Comparison of ENCODE assay signal across 8 mouse cellular contexts in the genomic region with DNA sequence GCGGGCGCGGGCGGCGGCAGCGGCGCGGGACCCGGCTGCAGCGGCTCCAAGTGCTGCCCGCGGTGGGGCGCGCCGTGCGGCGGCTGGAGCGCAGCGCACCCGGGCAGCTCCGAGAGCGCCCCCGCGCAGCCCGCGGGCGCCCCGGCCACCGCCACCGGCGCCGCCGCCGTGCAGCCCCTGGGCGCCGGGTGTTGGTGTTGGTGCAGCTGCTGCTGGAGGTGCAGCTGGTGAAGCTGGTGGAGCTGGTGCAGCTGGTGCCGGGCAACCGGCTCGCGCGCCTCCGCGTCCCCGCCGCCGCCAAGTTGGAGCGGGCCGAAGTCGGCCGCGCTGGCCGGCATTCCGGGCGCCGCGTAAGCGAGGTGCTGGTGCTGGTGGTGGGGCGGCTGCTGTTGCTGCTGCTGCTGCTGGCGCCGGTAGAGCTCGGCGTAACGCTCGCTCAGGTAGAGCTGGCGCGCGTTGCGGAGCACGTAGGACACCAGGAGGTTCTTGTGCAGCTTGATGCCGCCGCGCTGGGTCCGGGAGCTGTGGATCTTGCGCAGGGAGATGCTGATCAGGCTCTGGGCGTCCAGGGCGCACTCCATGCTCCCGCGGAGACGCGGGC. TPM values are rescaled to one million over a fixed set of nuclear protein-coding genes. Genes with fewer than 3 reads are reported as not detected.
A peak's percentile ranks its signal among the peaks of the same experiment; 100 is the strongest.
DNase-seq lines count a peak whose midpoint lies in the region; ATAC-seq lines count a peak whose summit lies in the region.

No protein-coding gene starts in this region.

- no peaks in the 10 kb centered on the region for H3K36me3 ChIP-seq in embryonic facial prominence, embryonic 15.5 days
- no peaks in the 10 kb centered on the region for H3K36me3 ChIP-seq in kidney, embryonic 14.5 days (ENCODE audit: control insufficient read depth, insufficient read depth, low read length)
- no peaks in the 10 kb centered on the region for H3K36me3 ChIP-seq in stomach, embryonic 14.5 days (ENCODE audit: control insufficient read depth, insufficient read depth, low read length)

- H3K9me3 ChIP-seq in embryonic facial prominence, embryonic 15.5 days (replicated peaks), result no peaks in the 10 kb centered on the region
- no peaks in the 10 kb centered on the region for H3K9me3 ChIP-seq in kidney, embryonic 14.5 days (ENCODE audit: control insufficient read depth, low read length)
- H3K9me3 ChIP-seq in stomach, embryonic 14.5 days (ENCODE audit: control insufficient read depth, low read depth, low read length), result no peaks in the 10 kb centered on the region

- peak overlapping the region; percentile 98 for H3K27ac ChIP-seq in embryonic facial prominence, embryonic 15.5 days (replicated peaks)
- H3K27ac ChIP-seq in kidney, embryonic 14.5 days (ENCODE audit: low read depth, low read length), result peak overlapping the region; percentile 97
- H3K27ac ChIP-seq in stomach, embryonic 14.5 days (ENCODE audit: low read length), result peak overlapping the region; percentile 97

- no peaks in the 10 kb centered on the region for H3K27me3 ChIP-seq in embryonic facial prominence, embryonic 15.5 days
- H3K27me3 ChIP-seq in kidney, embryonic 14.5 days (ENCODE audit: control insufficient read depth, insufficient read depth, low read length), result no peaks in the 10 kb centered on the region
- H3K27me3 ChIP-seq in stomach, embryonic 14.5 days (ENCODE audit: control insufficient read depth, insufficient read depth, low read length), result no peaks in the 10 kb centered on the region

- H3K4me2 ChIP-seq in embryonic facial prominence, embryonic 15.5 days (replicated peaks), result peak overlapping the region; percentile 97
- peak overlapping the region; percentile 99 for H3K4me2 ChIP-seq in kidney, embryonic 14.5 days (replicated peaks; ENCODE audit: low read depth, low read length)
- H3K4me2 ChIP-seq in stomach, embryonic 14.5 days (replicated peaks; ENCODE audit: low read depth, low read length), result peak overlapping the region; percentile 98

- peaks cover 39% of the 10 kb centered on the region for H3K4me1 ChIP-seq in embryonic facial prominence, embryonic 15.5 days
- H3K4me1 ChIP-seq in kidney, embryonic 14.5 days (ENCODE audit: control insufficient read depth, insufficient read depth, low read length), result 0 out of 2 replicates have a peak, but pooled peaks cover 16% of the 10 kb centered on the region
- peaks cover 17% of the 10 kb centered on the region for H3K4me1 ChIP-seq in stomach, embryonic 14.5 days (ENCODE audit: control insufficient read depth, insufficient read depth, low read length)

- peak overlapping the region; percentile 85 for H3K9ac ChIP-seq in embryonic facial prominence, embryonic 15.5 days
- peak overlapping the region; percentile 96 for H3K9ac ChIP-seq in kidney, embryonic 14.5 days (ENCODE audit: low read depth, low read length)
- H3K9ac ChIP-seq in stomach, embryonic 14.5 days (replicated peaks; ENCODE audit: low read depth, low read length), result peak overlapping the region; percentile 99

- peak overlapping the region; percentile 69 for H3K4me3 ChIP-seq in embryonic facial prominence, embryonic 15.5 days (replicated peaks)
- H3K4me3 ChIP-seq in kidney, embryonic 14.5 days (ENCODE audit: low read length), result peak overlapping the region; percentile 97
- H3K4me3 ChIP-seq in stomach, embryonic 14.5 days (ENCODE audit: low read depth, low read length), result peak overlapping the region; percentile 98

- peak; percentile 34 for DNase-seq in kidney, adult 11 months
- no peak for DNase-seq in kidney, postnatal 14 days
- DNase-seq in NIH3T3 (ENCODE audit: low read depth) (peak; percentile 69), adipocyte (ENCODE audit: low spot score) (no peak)
- DNase-seq in lung, postnatal 10 days, result peak; percentile 61

- ATAC-seq in embryonic facial prominence, embryonic 15.5 days (ENCODE audit: insufficient number of reproducible peaks, low FRiP score, low TSS enrichment, low read depth), result peak; percentile 22; the same call in 1 of the 2 replicates
- peak; percentile 30 for ATAC-seq in kidney, embryonic 14.5 days (ENCODE audit: low FRiP score, low TSS enrichment)
- peak; percentile 1; the same call in 1 of the 2 replicates for ATAC-seq in stomach, embryonic 14.5 days (ENCODE audit: insufficient number of reproducible peaks, insufficient read depth, low FRiP score, low read depth)

- WGBS in embryonic facial prominence, embryonic 15.5 days, result under 1% methylated on average over 72 of the region's 80 CpGs
- WGBS in kidney, embryonic 14.5 days, result under 1% methylated on average over 46 of the region's 80 CpGs
- under 1% methylated on average over 59 of the region's 80 CpGs for WGBS in stomach, embryonic 14.5 days

RNA-seq across cellular contexts. Expression of a gene that starts 0.5 kb away (rescaled TPM):
- 2.2 and 3.0 TPM in 2 replicates for polyA plus RNA-seq in embryonic facial prominence, embryonic 15.5 days (2015; fragmentation: Nextera tagmentation; extraction: Ambion mirVana)
- polyA plus RNA-seq in kidney, embryonic 14.5 days (2014; fragmentation: Nextera tagmentation; extraction: Ambion mirVana), result 5.5 and 7.2 TPM in 2 replicates
- 2.8 and 3.1 TPM in 2 replicates for polyA plus RNA-seq in stomach, embryonic 14.5 days (2014; fragmentation: Nextera tagmentation; extraction: Ambion mirVana)

RNA-seq across cellular contexts. Expression of a gene that starts 57.7 kb away (rescaled TPM):
- 146 and 154 TPM in 2 replicates for polyA plus RNA-seq in embryonic facial prominence, embryonic 15.5 days (2015; fragmentation: Nextera tagmentation; extraction: Ambion mirVana)
- 92.3 and 96.0 TPM in 2 replicates for polyA plus RNA-seq in kidney, embryonic 14.5 days (2014; fragmentation: Nextera tagmentation; extraction: Ambion mirVana)
- 82.6 and 85.4 TPM in 2 replicates for polyA plus RNA-seq in stomach, embryonic 14.5 days (2014; fragmentation: Nextera tagmentation; extraction: Ambion mirVana)

RNA-seq across cellular contexts. Expression of a gene that starts 57.9 kb away (rescaled TPM):
- 29.4 and 32.1 TPM in 2 replicates for polyA plus RNA-seq in embryonic facial prominence, embryonic 15.5 days (2015; fragmentation: Nextera tagmentation; extraction: Ambion mirVana)
- polyA plus RNA-seq in kidney, embryonic 14.5 days (2014; fragmentation: Nextera tagmentation; extraction: Ambion mirVana), result 21.4 and 30.6 TPM in 2 replicates
- polyA plus RNA-seq in stomach, embryonic 14.5 days (2014; fragmentation: Nextera tagmentation; extraction: Ambion mirVana), result 27.3 and 30.0 TPM in 2 replicates

Comparison
In these comparisons a context has a peak if more than half of its experiments do, and no peak if none do; other contexts are left out.
1. DNase-seq: peak in kidney, adult 11 months (single experiment), NIH3T3 (single experiment) and lung, postnatal 10 days (single experiment); none in kidney, postnatal 14 days (single experiment) and adipocyte (single experiment).
2. Peak in every context shown above with its lines, with median percentiles within 50 percentile points of each other: ATAC-seq, H3K27ac ChIP-seq, H3K4me2 ChIP-seq, H3K4me3 ChIP-seq and H3K9ac ChIP-seq.